Mouse (Mus musculus) heart, postnatal 0 days (tissue): ENCODE results near the gene Cfap43.

Source experiments
- CTCF ChIP-seq: IDR thresholded peaks from 2 replicates; pipeline ENCODE4 v1.5.1; 2016; ENCODE audit warnings: antibody characterized with exemption, control low read depth, low read depth
- EP300 ChIP-seq: IDR thresholded peaks from 2 replicates; pipeline ENCODE4 v1.6.1; 2016; ENCODE audit warnings: antibody characterized with exemption, low read depth

GRCm38 (mm10) chr19:47900012-47900411, 19.1 kb downstream of the Cfap43 start:
- TF ChIP-seq CTCF (peak; percentile 41), EP300 (no peak)
